Comparison of ENCODE assay signal across 7 mouse cellular contexts in genomic region chr4:62501534-62501933, GRCm38 (mm10). TPM values are rescaled to one million over a fixed set of nuclear protein-coding genes. Genes with fewer than 3 reads are reported as not detected.
DNase-seq lines count a peak whose midpoint lies in the region; ATAC-seq and TF ChIP-seq lines count a peak whose summit lies in the region.

No protein-coding gene starts in this region.

- peak overlapping the region; percentile 52 for H3K9ac ChIP-seq in lung, postnatal 0 days (replicated peaks; ENCODE audit: low read depth)
- peak overlapping the region; percentile 50 for H3K9ac ChIP-seq in embryonic facial prominence, embryonic 15.5 days
- peak overlapping the region; percentile 60 for H3K9ac ChIP-seq in stomach, embryonic 14.5 days (replicated peaks; ENCODE audit: low read depth, low read length)

- peak; percentile 19; the same call in 1 of the 2 replicates for ATAC-seq in lung, postnatal 0 days
- no peak for ATAC-seq in embryonic facial prominence, embryonic 15.5 days (ENCODE audit: insufficient number of reproducible peaks, low FRiP score, low TSS enrichment, low read depth)
- ATAC-seq in stomach, embryonic 14.5 days (ENCODE audit: insufficient number of reproducible peaks, insufficient read depth, low FRiP score, low read depth) = peak; percentile 4; the same call in 1 of the 2 replicates

- H3K4me2 ChIP-seq in lung, postnatal 0 days (replicated peaks; ENCODE audit: low read depth, low read length) = peak overlapping the region; percentile 84
- peak overlapping the region; percentile 66 for H3K4me2 ChIP-seq in embryonic facial prominence, embryonic 15.5 days (replicated peaks)
- peak overlapping the region; percentile 58 for H3K4me2 ChIP-seq in stomach, embryonic 14.5 days (replicated peaks; ENCODE audit: low read depth, low read length)

- peak; percentile 70 for DNase-seq in lung, postnatal 0 days (ENCODE audit: low spot score)
- DNase-seq in lung, postnatal 25 days (ENCODE audit: low spot score) = no peak
- DNase-seq in limb, embryonic 10.5 days (ENCODE audit: low spot score) = no peak
- no peak for DNase-seq in adrenal gland, postnatal 4 days (ENCODE audit: low spot score in 2 of 2)
- no peak for DNase-seq in layer of hippocampus, adult 18-20 months (ENCODE audit: low spot score in 2 of 2)

- peaks cover 8% of the 10 kb centered on the region; the same call in 1 of the 2 replicates for H3K4me1 ChIP-seq in lung, postnatal 0 days (ENCODE audit: insufficient read depth, low read depth, low read length)
- H3K4me1 ChIP-seq in embryonic facial prominence, embryonic 15.5 days = peaks cover 15% of the 10 kb centered on the region
- H3K4me1 ChIP-seq in limb, embryonic 10.5 days = peaks cover 10% of the 10 kb centered on the region
- peaks cover 5% of the 10 kb centered on the region; the same call in 1 of the 2 replicates for H3K4me1 ChIP-seq in stomach, embryonic 14.5 days (ENCODE audit: control insufficient read depth, insufficient read depth, low read length)

- H3K27ac ChIP-seq in lung, postnatal 0 days (ENCODE audit: low read length) = peak overlapping the region; percentile 81
- H3K27ac ChIP-seq in embryonic facial prominence, embryonic 15.5 days (replicated peaks) = peak overlapping the region; percentile 24
- peak overlapping the region; percentile 85 for H3K27ac ChIP-seq in limb, embryonic 10.5 days
- H3K27ac ChIP-seq in stomach, embryonic 14.5 days (ENCODE audit: low read length) = peak overlapping the region; percentile 86

- no peaks in the 10 kb centered on the region for H3K36me3 ChIP-seq in lung, postnatal 0 days (ENCODE audit: insufficient read depth, low read length)
- H3K36me3 ChIP-seq in embryonic facial prominence, embryonic 15.5 days = peaks cover 18% of the 10 kb centered on the region
- H3K36me3 ChIP-seq in limb, embryonic 10.5 days = peaks cover 30% of the 10 kb centered on the region
- peaks cover 10% of the 10 kb centered on the region; the same call in 1 of the 2 replicates for H3K36me3 ChIP-seq in stomach, embryonic 14.5 days (ENCODE audit: control insufficient read depth, insufficient read depth, low read length)

- H3K4me3 ChIP-seq in lung, postnatal 0 days (ENCODE audit: low read depth, low read length) = peak overlapping the region; percentile 61
- H3K4me3 ChIP-seq in embryonic facial prominence, embryonic 15.5 days (replicated peaks) = peak overlapping the region; percentile 61
- H3K4me3 ChIP-seq in limb, embryonic 10.5 days = peak overlapping the region; percentile 74
- peak overlapping the region; percentile 73 for H3K4me3 ChIP-seq in stomach, embryonic 14.5 days (ENCODE audit: low read depth, low read length)

- no peak for TF ChIP-seq CTCF in lung, postnatal 0 days (IDR thresholded peaks at IDR 0.05)

- TF ChIP-seq EP300 in lung, postnatal 0 days (IDR thresholded peaks at IDR 0.05) = no peak

- H3K27me3 ChIP-seq in lung, postnatal 0 days (replicated peaks; ENCODE audit: insufficient read depth, low read length) = no peaks in the 10 kb centered on the region
- no peaks in the 10 kb centered on the region for H3K27me3 ChIP-seq in embryonic facial prominence, embryonic 15.5 days
- H3K27me3 ChIP-seq in limb, embryonic 10.5 days (ENCODE audit: low read depth, poor library complexity, severe bottlenecking) = no peaks in the 10 kb centered on the region
- H3K27me3 ChIP-seq in stomach, embryonic 14.5 days (ENCODE audit: control insufficient read depth, insufficient read depth, low read length) = no peaks in the 10 kb centered on the region

- H3K9me3 ChIP-seq in lung, postnatal 0 days (ENCODE audit: low read length) = no peaks in the 10 kb centered on the region
- no peaks in the 10 kb centered on the region for H3K9me3 ChIP-seq in embryonic facial prominence, embryonic 15.5 days (replicated peaks)
- H3K9me3 ChIP-seq in limb, embryonic 10.5 days (replicated peaks) = no peaks in the 10 kb centered on the region
- H3K9me3 ChIP-seq in stomach, embryonic 14.5 days (ENCODE audit: control insufficient read depth, low read depth, low read length) = no peaks in the 10 kb centered on the region

- WGBS in lung, postnatal 0 days = 1% methylated on average over 7 of the region's 7 CpGs
- under 1% methylated on average over 7 of the region's 7 CpGs for WGBS in embryonic facial prominence, embryonic 15.5 days
- WGBS in limb, embryonic 10.5 days = 5% methylated on average over 7 of the region's 7 CpGs
- WGBS in stomach, embryonic 14.5 days = under 1% methylated on average over 7 of the region's 7 CpGs

RNA-seq across cellular contexts. Expression of gene Hdhd3, which starts 1.7 kb away (rescaled TPM):
- polyA plus RNA-seq in lung, postnatal 0 days (2015; fragmentation: Nextera tagmentation; extraction: Ambion mirVana) = 15.0 and 18.3 TPM in 2 replicates
- polyA plus RNA-seq in embryonic facial prominence, embryonic 15.5 days (2015; fragmentation: Nextera tagmentation; extraction: Ambion mirVana) = 12.2 and 15.7 TPM in 2 replicates
- polyA plus RNA-seq in limb, embryonic 10.5 days (2016; fragmentation: Nextera tagmentation; extraction: Ambion mirVana) = 11.7 and 13.5 TPM in 2 replicates
- 18.7 and 21.2 TPM in 2 replicates for polyA plus RNA-seq in stomach, embryonic 14.5 days (2014; fragmentation: Nextera tagmentation; extraction: Ambion mirVana)
- total RNA-seq in adrenal gland, postnatal 4 days (2021) = 10 to 100 TPM; 14.3 to 14.7 TPM
- total RNA-seq in layer of hippocampus, adult 18-20 months (2021) = 10 to 100 TPM in 1 of 2 experiments, 1 to 10 TPM in 1; 9.3 to 11.1 TPM

RNA-seq across cellular contexts. Expression of gene Alad, which starts 18.2 kb away (rescaled TPM):
- 110 and 111 TPM in 2 replicates for polyA plus RNA-seq in lung, postnatal 0 days (2015; fragmentation: Nextera tagmentation; extraction: Ambion mirVana)
- 69.3 and 73.7 TPM in 2 replicates for polyA plus RNA-seq in embryonic facial prominence, embryonic 15.5 days (2015; fragmentation: Nextera tagmentation; extraction: Ambion mirVana)
- polyA plus RNA-seq in limb, embryonic 10.5 days (2016; fragmentation: Nextera tagmentation; extraction: Ambion mirVana) = 108 and 124 TPM in 2 replicates
- 126 and 136 TPM in 2 replicates for polyA plus RNA-seq in stomach, embryonic 14.5 days (2014; fragmentation: Nextera tagmentation; extraction: Ambion mirVana)
- 100 to 1,000 TPM; 108 to 110 TPM for total RNA-seq in adrenal gland, postnatal 4 days (2021)
- 10 to 100 TPM; 31.5 to 33.7 TPM for total RNA-seq in layer of hippocampus, adult 18-20 months (2021)

RNA-seq across cellular contexts. Expression of gene Bspry, which starts 21.7 kb away (rescaled TPM):
- polyA plus RNA-seq in lung, postnatal 0 days (2015; fragmentation: Nextera tagmentation; extraction: Ambion mirVana) = 26.8 and 33.0 TPM in 2 replicates
- polyA plus RNA-seq in embryonic facial prominence, embryonic 15.5 days (2015; fragmentation: Nextera tagmentation; extraction: Ambion mirVana) = 14.5 and 16.3 TPM in 2 replicates
- polyA plus RNA-seq in limb, embryonic 10.5 days (2016; fragmentation: Nextera tagmentation; extraction: Ambion mirVana) = 1.0 and 1.3 TPM in 2 replicates
- polyA plus RNA-seq in stomach, embryonic 14.5 days (2014; fragmentation: Nextera tagmentation; extraction: Ambion mirVana) = 19.4 and 23.5 TPM in 2 replicates
- 1 to 10 TPM; 2.7 to 4.6 TPM for total RNA-seq in adrenal gland, postnatal 4 days (2021)
- under 1 TPM; 0.25 to 0.72 TPM for total RNA-seq in layer of hippocampus, adult 18-20 months (2021)

RNA-seq across cellular contexts. Expression of gene Pole3, which starts 23.3 kb away (rescaled TPM):
- polyA plus RNA-seq in lung, postnatal 0 days (2015; fragmentation: Nextera tagmentation; extraction: Ambion mirVana) = 32.8 and 35.6 TPM in 2 replicates
- polyA plus RNA-seq in embryonic facial prominence, embryonic 15.5 days (2015; fragmentation: Nextera tagmentation; extraction: Ambion mirVana) = 87.6 and 89.4 TPM in 2 replicates
- 113 and 116 TPM in 2 replicates for polyA plus RNA-seq in limb, embryonic 10.5 days (2016; fragmentation: Nextera tagmentation; extraction: Ambion mirVana)
- polyA plus RNA-seq in stomach, embryonic 14.5 days (2014; fragmentation: Nextera tagmentation; extraction: Ambion mirVana) = 73.5 and 79.8 TPM in 2 replicates
- 10 to 100 TPM; 60.4 to 64.4 TPM for total RNA-seq in adrenal gland, postnatal 4 days (2021)
- 10 to 100 TPM; 26.4 to 26.9 TPM for total RNA-seq in layer of hippocampus, adult 18-20 months (2021)

RNA-seq across cellular contexts. Expression of gene 4933430I17Rik, which starts 23.6 kb away (rescaled TPM):
- 0.12 and 0.21 TPM in 2 replicates for polyA plus RNA-seq in lung, postnatal 0 days (2015; fragmentation: Nextera tagmentation; extraction: Ambion mirVana)
- polyA plus RNA-seq in embryonic facial prominence, embryonic 15.5 days (2015; fragmentation: Nextera tagmentation; extraction: Ambion mirVana) = 0.47 and 0.49 TPM in 2 replicates
- 0.86 and 1.7 TPM in 2 replicates for polyA plus RNA-seq in limb, embryonic 10.5 days (2016; fragmentation: Nextera tagmentation; extraction: Ambion mirVana)
- 0.49 and 0.88 TPM in 2 replicates for polyA plus RNA-seq in stomach, embryonic 14.5 days (2014; fragmentation: Nextera tagmentation; extraction: Ambion mirVana)
- under 1 TPM; 0.62 to 0.87 TPM for total RNA-seq in adrenal gland, postnatal 4 days (2021)
- under 1 TPM; 0.52 to 0.53 TPM for total RNA-seq in layer of hippocampus, adult 18-20 months (2021)

Comparison
In these comparisons a context has a peak if more than half of its experiments do, and no peak if none do; other contexts are left out.
1. H3K27ac ChIP-seq: peak in every context shown above with its lines; median percentile 86 in stomach, embryonic 14.5 days; 85 in limb, embryonic 10.5 days; 81 in lung, postnatal 0 days; 24 in embryonic facial prominence, embryonic 15.5 days.